Mouse (Mus musculus) hindbrain, embryonic 11.5 days (tissue): ENCODE measurements around the gene Suox. TPM values are rescaled to one million over a fixed set of nuclear protein-coding genes. Genes with fewer than 3 reads are reported as not detected.

ENCODE experiments used
- ATAC-seq: fragments of 200-750 bp; cut with Nextera tagmentation; 2 replicates; pipeline ENCODE4 v1.8.0; 2017; ENCODE audit warnings: mild to moderate bottlenecking, moderate TSS enrichment, moderate library complexity; ENCODE audit not compliant: low FRiP score
- DNase-seq: peaks from one replicate; pipeline ENCODE4 v3.0.0-alpha.2; 2015; ENCODE audit warnings: low spot score
- H3K27ac ChIP-seq: fragments of 300-500 bp; sonication (generic); 2 replicates; pipeline ENCODE4 v1.5.1; 2014; ENCODE audit warnings: mild to moderate bottlenecking, low read depth, low read length
- H3K27me3 ChIP-seq: fragments of 300-500 bp; sonication (generic); 2 replicates; pipeline ENCODE4 v1.6.1; 2014; ENCODE audit warnings: mild to moderate bottlenecking, low read length, moderate library complexity, mixed read lengths; ENCODE audit not compliant: control insufficient read depth, insufficient read depth
- H3K36me3 ChIP-seq: fragments of 300-500 bp; sonication (generic); 2 replicates; pipeline ENCODE4 v1.6.1; 2014; ENCODE audit warnings: mild to moderate bottlenecking, low read length, moderate library complexity, mixed read lengths; ENCODE audit not compliant: control insufficient read depth, insufficient read depth
- H3K4me1 ChIP-seq: fragments of 300-500 bp; sonication (generic); replicated peaks from 2 replicates; pipeline ENCODE4 v1.6.1; 2014; ENCODE audit warnings: low read length, mixed read lengths; ENCODE audit not compliant: control insufficient read depth, insufficient read depth
- H3K4me2 ChIP-seq: fragments of 300-500 bp; sonication (generic); replicated peaks from 2 replicates; pipeline ENCODE4 v1.6.1; 2014; ENCODE audit warnings: mild to moderate bottlenecking, low read depth, low read length
- H3K4me3 ChIP-seq: fragments of 300-500 bp; sonication (generic); 2 replicates; pipeline ENCODE4 v1.5.1; 2014; ENCODE audit warnings: low read depth, low read length
- H3K9ac ChIP-seq: fragments of 300-500 bp; sonication (generic); 2 replicates; pipeline ENCODE4 v1.6.1; 2014; ENCODE audit warnings: low read depth, low read length
- H3K9me3 ChIP-seq: fragments of 300-500 bp; sonication (generic); 2 replicates; pipeline ENCODE4 v1.6.1; 2016; ENCODE audit warnings: low read length; ENCODE audit not compliant: control insufficient read depth
- WGBS: fragments of 180-500 bp; shearing (Covaris S2); extraction: QIAGEN DNeasy Blood & Tissue Kit; methylation state at CpG from one replicate; pipeline ENCODE4 v1.1.7; 2014; 5-methylcytosine and 5-hydroxymethylcytosine counted together
- polyA plus RNA-seq: library from polyadenylated mRNA; unstranded; fragments of >200 nt; fragmentation: Nextera tagmentation; extraction: Ambion mirVana; gene quantifications from 2 replicates; pipeline ENCODE4 v1.2.1, GENCODE M21; 2014

Suox gene
- polyA plus RNA-seq, 1 experiment from 2014 or later, result 14.8 TPM

GRCm38 (mm10) chr10:128668790-128669672 is 4.8 kb downstream of the Suox start:
- H3K9ac ChIP-seq, result peak overlapping the region; percentile 70
- no peaks in the 10 kb centered on the region for H3K9me3 ChIP-seq
- DNase-seq (peak; percentile 62), ATAC-seq (peak; percentile 38; the same call in 1 of the 2 replicates)
- H3K4me2 ChIP-seq, result peak overlapping the region; percentile 84
- H3K27me3 ChIP-seq, result no peaks in the 10 kb centered on the region
- H3K36me3 ChIP-seq, result no peaks in the 10 kb centered on the region
- under 1% methylated on average over 40 of the region's 42 CpGs for WGBS
- H3K27ac ChIP-seq, result peak overlapping the region; percentile 42; the same call in 1 of the 2 replicates
- H3K4me1 ChIP-seq, result peaks cover 2% of the 10 kb centered on the region; the same call in 1 of the 2 replicates
- H3K4me3 ChIP-seq, result peak overlapping the region; percentile 68

GRCm38 (mm10) chr10:128665806-128666205 is 8.1 kb downstream of the Suox start:
- Histone ChIP-seq H3K4me3 (no peak overlapping the region), H3K4me2 (no peak overlapping the region), H3K9me3 (no peaks in the 10 kb centered on the region), H3K9ac (no peak overlapping the region), H3K4me1 (no peaks in the 10 kb centered on the region), H3K27ac (no peak overlapping the region), H3K27me3 (no peaks in the 10 kb centered on the region), H3K36me3 (no peaks in the 10 kb centered on the region)
- 92% methylated on average over 2 of the region's 2 CpGs for WGBS
- ATAC-seq (no peak), DNase-seq (no peak)

- Histone ChIP-seq H3K4me1 (no peaks in the 10 kb centered on the region), H3K4me3 (no peak overlapping the region), H3K9ac (no peak overlapping the region), H3K4me2 (no peak overlapping the region), H3K9me3 (no peaks in the 10 kb centered on the region), H3K27ac (no peak overlapping the region), H3K27me3 (no peaks in the 10 kb centered on the region), H3K36me3 (no peaks in the 10 kb centered on the region)
- WGBS, result 83% methylated on average over 3 of the region's 3 CpGs
- DNase-seq, result no peak
- no peak for ATAC-seq
Measured at GRCm38 (mm10) chr10:128665307-128665706, 8.6 kb downstream of the Suox start.

GRCm38 (mm10) chr10:128664808-128665207 is 9.1 kb downstream of the Suox start:
- no peak overlapping the region for H3K9ac ChIP-seq
- DNase-seq, result no peak
- no peak for ATAC-seq
- no peak overlapping the region for H3K27ac ChIP-seq
- WGBS, result 73% methylated on average over 3 of the region's 3 CpGs
- H3K4me3 ChIP-seq, result no peak overlapping the region
- H3K36me3 ChIP-seq, result no peaks in the 10 kb centered on the region
- no peak overlapping the region for H3K4me2 ChIP-seq
- H3K4me1 ChIP-seq, result no peaks in the 10 kb centered on the region
- no peaks in the 10 kb centered on the region for H3K27me3 ChIP-seq
- no peaks in the 10 kb centered on the region for H3K9me3 ChIP-seq

- WGBS, result 71% methylated on average over 5 of the region's 5 CpGs
- no peak overlapping the region for H3K4me2 ChIP-seq
- H3K36me3 ChIP-seq, result no peaks in the 10 kb centered on the region
- no peak overlapping the region for H3K27ac ChIP-seq
- ATAC-seq (no peak), DNase-seq (no peak)
- H3K4me3 ChIP-seq, result no peak overlapping the region
- H3K9ac ChIP-seq, result no peak overlapping the region
- H3K4me1 ChIP-seq, result no peaks in the 10 kb centered on the region
- H3K27me3 ChIP-seq, result no peaks in the 10 kb centered on the region
- no peaks in the 10 kb centered on the region for H3K9me3 ChIP-seq
Measured at GRCm38 (mm10) chr10:128663441-128664220, 10.2 kb downstream of the Suox start.

- Histone ChIP-seq H3K9me3 (no peaks in the 10 kb centered on the region), H3K4me2 (no peak overlapping the region), H3K4me3 (no peak overlapping the region), H3K4me1 (no peaks in the 10 kb centered on the region), H3K27me3 (no peaks in the 10 kb centered on the region), H3K36me3 (no peaks in the 10 kb centered on the region), H3K9ac (no peak overlapping the region), H3K27ac (no peak overlapping the region)
- ATAC-seq, result no peak
- DNase-seq, result no peak
Measured at GRCm38 (mm10) chr10:128662465-128662864, 11.4 kb downstream of the Suox start.

- Histone ChIP-seq H3K4me3 (no peak overlapping the region), H3K9me3 (no peaks in the 10 kb centered on the region), H3K36me3 (no peaks in the 10 kb centered on the region), H3K27ac (no peak overlapping the region), H3K27me3 (no peaks in the 10 kb centered on the region), H3K9ac (no peak overlapping the region), H3K4me2 (no peak overlapping the region), H3K4me1 (no peaks in the 10 kb centered on the region)
- 54% methylated on average over 9 of the region's 9 CpGs for whole genome bisulfite sequencing
- no peak for ATAC-seq
- no peak for DNase-seq
Measured at GRCm38 (mm10) chr10:128659490-128659889, 14.4 kb downstream of the Suox start.

GRCm38 (mm10) chr10:128657844-128658243 is 16.0 kb downstream of the Suox start:
- Histone ChIP-seq H3K9me3 (no peaks in the 10 kb centered on the region), H3K27me3 (no peaks in the 10 kb centered on the region), H3K4me2 (no peak overlapping the region), H3K4me1 (no peaks in the 10 kb centered on the region), H3K27ac (no peak overlapping the region), H3K36me3 (no peaks in the 10 kb centered on the region), H3K9ac (no peak overlapping the region), H3K4me3 (no peak overlapping the region)
- ATAC-seq (no peak), DNase-seq (no peak)
- WGBS, result 55% methylated on average over 9 of the region's 9 CpGs
